Mouse (Mus musculus) skeletal muscle tissue, adult 2 months (tissue): Measurements from ENCODE around the gene Adgrl2.

Source experiments
- DNase-seq: peaks from one replicate; pipeline ENCODE4 v3.0.0-alpha.2; 2012; ENCODE audit warnings: low read depth, low spot score

The Adgrl2 gene

GRCm38 (mm10) chr3:148990531-148991003, at the start of gene Adgrl2:
Gene Adgrl2 (minus strand): TSS chr3:148990555.
- DNase-seq = no peak

- peak; percentile 7 for DNase-seq
These were observed 48.4 kb upstream of the Adgrl2 start for GRCm38 (mm10) chr3:149038771-149039170.

DNA sequence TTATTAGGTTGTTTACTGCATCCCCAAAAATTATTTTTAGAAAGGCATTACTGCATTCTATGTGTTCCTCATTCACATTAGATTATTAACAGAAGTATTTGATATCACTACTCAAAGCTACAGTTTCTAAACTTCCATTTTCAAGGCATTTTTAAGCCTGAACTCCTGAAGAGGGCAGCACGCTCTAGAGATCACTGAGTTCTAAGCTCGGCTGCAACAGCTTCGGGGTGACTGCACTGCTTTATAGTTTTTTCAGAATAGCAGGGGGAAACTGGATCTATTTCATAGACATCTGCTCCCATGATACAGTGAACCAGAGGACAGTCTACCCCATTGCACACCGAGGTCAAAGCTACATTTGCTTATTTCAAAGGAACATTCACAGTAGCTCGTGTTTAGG, 29.6 kb upstream of the Adgrl2 start:
- no peak for DNase-seq

- DNase-seq = no peak
These were observed 19.0 kb upstream of the Adgrl2 start for GRCm38 (mm10) chr3:149009311-149009710.

DNA sequence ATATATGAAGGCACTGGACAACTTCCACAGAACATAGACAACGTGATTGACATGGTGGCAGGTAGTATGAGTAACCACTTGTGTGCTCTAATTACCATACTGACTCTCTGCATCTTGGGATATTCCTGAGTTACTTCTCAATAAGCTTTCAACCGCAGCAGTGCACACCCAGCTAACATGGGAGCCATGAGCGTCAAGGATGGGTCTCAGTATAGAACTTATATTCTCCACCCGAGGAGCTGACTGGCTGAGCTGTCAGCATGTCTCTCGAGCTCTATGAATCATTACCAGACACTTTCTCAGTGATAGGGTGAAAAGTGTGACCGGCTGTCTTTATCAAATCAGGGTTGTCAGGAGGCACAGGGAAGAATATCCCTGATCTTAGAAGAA, 18.3 kb upstream of the Adgrl2 start:
- no peak for DNase-seq

GRCm38 (mm10) chr3:149007860-149008633, 17.7 kb upstream of the Adgrl2 start:
- DNase-seq = no peak

DNA sequence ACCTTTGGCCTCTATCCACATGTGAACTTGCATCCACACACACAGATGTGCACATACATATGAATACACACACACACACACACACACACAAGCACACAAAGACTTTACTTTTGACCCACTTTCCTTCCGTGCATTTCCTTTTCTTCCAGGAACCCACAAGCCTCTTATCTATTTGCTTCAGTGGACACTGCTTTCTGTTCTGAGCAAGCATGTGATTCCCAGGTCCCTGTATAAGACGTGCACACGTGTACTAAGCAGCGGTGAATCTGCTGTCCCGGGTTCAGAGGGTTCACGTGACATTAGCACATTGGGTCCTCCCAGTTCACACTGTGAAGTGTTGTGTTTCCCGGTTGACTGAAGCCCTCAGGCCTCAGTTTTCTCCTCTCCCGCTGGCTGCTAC, 11.0 kb upstream of the Adgrl2 start:
- DNase-seq = no peak

- no peak for DNase-seq
These were observed 8.3 kb upstream of the Adgrl2 start for GRCm38 (mm10) chr3:148998661-148999060.

DNA sequence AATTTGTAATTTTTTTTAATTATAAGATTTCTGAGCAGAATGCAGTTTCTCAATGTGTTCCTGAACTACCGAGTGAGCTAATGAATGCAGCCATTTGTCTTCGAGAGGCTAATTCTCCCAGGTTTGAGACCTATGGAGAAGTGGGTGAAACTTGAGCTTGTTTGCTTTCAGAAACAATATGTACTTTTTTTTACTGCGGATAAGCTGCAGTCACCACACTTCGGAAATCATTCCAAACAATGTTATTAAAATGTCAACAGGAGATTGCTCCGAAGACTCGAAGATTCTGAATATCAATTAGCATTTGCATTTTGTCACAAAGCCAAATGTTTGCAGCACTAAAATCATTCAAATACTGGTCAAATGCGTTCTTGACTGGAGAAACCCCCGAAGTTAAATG, 701 bp upstream of the Adgrl2 start:
- DNase-seq = no peak

GRCm38 (mm10) chr3:148989818-148990530, 381 bp downstream of the Adgrl2 start:
- no peak for DNase-seq

DNA sequence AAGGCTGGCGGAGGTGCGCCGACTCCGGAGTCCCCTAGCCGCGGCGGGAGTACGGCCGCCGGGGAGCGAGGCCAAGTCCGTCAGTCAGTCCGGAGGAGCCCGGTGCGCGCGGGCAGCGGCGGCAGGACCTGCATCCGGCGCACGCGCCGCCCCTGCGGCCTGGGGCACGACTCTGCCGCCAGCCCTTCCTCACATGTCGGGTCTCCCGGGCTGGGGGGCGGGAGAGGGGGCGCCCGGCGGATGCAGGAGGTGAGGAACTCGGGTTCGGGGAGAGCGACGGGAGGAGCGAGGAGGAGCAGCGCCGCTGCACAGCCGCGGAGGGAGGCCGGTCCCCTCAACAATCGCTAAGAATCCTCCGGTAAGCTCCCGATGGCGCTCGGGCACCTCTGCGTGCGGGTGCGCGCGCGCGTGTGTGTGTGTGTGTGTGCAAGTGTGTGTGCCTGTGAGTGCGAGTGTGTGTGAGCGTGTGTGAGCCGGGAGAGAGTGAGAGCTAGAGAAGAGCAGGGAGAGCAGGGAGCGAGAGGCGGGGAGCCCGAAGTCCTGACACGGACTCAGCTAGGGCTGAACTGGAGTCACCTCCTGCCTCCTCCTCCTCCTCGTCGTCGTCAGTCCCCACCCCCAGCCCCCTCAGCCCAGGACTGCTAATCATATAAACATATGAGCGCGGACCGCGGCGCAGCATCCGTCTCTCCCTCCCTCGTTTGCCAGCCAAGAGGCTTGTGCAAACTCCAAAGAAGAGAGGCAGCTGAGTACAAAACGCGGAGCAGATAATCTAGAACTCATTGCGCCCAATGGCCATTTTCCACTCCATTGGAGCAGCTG, 1.1 kb downstream of the Adgrl2 start:
- DNase-seq = peak; percentile 74

DNA sequence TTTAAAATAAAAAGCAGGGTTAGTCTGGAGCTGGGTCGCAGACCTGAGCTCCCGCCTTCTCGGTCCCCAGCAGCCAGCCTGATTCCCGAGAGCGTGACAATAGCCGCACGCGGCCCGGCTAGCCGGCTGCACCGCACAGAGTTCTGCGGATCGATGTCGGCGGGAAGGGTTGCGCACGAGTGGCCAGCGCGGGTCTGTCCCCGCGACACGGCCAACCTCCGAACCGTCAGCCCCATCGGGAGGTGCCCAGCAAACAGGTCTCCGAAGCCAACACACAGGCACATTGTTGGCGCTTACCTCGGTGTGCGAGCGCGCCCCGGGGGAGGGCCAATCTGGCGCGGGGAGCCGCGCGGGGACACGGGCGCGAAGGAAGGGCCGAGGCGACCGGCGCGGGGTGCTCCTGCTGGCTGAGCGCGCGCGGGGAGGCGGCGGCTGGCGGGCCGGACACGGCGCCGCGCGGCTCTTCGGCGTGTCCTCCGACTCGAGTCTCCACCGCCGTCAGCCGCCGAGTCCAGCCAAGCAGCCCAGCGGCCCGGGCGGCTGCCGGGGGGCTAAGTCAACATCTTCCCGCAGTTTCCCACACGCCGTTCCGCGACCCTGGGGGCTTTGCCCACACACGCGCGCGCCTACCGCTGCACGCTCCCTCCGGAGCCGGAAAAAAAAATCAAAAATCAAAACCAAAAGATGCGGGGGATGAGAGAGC, 1.9 kb downstream of the Adgrl2 start:
- DNase-seq = no peak

DNA sequence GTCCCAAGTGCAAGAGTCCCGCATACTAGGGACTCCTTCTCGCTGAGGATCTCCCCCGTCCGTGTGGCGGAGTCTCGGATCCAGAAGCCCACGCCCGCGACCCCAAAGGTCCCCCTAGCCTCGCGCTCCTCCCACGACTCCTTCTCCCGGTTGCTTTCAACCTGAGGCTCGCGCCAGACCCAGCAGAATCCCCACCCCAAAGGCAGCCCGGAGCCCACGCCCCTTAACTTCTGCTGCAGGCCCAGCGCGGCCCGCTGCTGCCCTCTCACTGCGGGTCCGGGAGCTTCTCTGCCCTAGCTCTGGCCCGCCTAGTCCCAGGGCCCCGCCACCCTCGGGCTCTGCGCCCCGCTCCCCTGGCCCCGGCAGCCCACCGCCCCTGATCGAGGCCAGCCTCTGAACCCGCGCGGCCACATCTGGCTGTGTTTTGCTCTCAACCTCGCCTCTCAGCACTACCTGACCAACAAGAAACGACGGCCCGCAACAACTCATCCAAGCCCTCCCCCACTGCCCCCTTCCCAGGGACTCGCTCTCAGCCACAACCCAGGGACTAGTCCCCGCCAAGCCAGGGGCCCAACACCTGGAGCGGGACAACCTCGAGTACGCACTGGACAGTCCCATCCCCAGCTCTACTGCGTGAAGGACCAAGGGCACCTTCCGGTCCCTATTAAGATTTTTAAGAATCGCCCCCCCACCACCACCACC, 2.6 kb downstream of the Adgrl2 start:
- DNase-seq = peak; percentile 49

DNA sequence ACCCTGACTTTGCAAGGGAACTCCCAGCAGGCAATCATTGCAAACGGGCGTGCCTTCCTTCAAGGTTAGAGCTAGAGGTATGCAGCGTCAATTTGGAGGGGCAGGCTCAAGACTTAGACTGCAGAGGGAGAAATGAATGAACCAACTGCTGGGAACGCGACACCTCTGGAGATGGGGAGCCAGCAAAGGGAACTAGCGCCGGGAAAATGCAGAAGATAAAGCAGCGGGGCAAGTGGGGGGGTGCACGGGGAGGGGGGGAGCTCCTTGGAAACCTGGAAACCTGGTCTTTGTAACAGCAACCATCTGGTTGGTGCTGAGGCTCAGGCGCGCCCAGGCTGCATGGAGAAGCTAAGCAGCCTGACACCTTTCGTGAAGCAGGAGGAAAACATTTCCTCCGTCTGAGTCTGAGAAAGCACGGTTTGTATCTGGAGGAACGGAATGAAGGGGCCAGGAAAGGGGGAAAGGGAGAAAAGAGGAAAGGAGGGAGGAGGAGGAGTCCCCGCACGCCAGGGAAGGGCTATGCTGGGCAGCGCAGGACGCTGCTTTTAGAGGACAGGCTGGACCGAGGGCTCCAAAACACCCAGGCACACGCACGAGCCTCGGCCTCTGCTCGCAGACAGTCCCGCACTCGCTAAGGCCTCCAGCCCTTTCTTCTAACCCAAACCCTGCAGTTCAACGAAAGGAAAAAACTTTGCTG, 3.3 kb downstream of the Adgrl2 start:
- DNase-seq = no peak

- no peak for DNase-seq
These were observed 4.0 kb downstream of the Adgrl2 start for GRCm38 (mm10) chr3:148986296-148986893.

- no peak for DNase-seq
These were observed 6.0 kb downstream of the Adgrl2 start for GRCm38 (mm10) chr3:148984326-148984725.

DNA sequence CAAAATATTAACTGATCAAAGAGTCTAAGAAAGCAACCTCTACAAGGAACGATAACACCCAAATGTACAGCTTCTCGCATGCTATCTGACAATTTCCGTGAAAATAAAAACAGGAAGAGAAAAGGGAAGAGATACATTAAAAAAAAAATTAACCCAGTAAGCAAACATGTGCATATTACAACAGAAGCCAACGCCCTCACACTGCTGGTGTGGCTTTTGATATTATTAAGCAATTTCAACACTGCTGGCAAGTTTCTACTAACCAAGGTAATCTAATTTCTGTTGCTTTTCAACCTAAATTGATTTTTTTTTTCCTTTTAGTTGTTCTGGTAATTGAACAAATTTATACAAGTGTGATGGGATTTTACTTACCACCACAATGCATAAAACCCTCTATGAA, 8.0 kb downstream of the Adgrl2 start:
- DNase-seq = no peak

DNA sequence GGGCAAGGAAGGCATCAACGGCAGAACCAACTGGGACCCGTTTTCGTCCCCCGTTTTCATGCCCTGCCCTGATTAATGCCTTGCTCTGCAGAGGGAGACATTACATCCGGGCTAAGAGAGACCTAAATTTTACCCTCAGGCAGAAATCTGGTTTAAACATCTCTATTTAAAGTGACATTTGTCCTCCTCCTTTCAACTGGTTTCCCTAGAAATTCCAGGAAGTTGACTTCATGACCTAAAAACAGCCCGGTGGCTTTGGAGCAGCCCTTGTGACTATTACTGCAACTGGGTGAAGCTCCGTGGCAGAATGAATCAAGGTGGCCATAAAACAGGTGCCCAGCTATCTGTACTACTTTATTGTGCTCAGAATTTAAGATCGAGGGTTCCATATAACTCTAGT, 8.6 kb downstream of the Adgrl2 start:
- no peak for DNase-seq

GRCm38 (mm10) chr3:148978541-148978940, 11.8 kb downstream of the Adgrl2 start:
- no peak for DNase-seq

- no peak for DNase-seq
These were observed 12.5 kb downstream of the Adgrl2 start for GRCm38 (mm10) chr3:148977838-148978237.
